Mouse (Mus musculus) liver, embryonic 12.5 days (tissue): ENCODE measurements at regions not wholly inside any gene's neighbourhood (a gene's known extent, or its start where the extent isn't known, plus 50 kb on each side); places are given as distances from the start of the nearest gene placed in this dataset.

Experiments
- ATAC-seq: fragments of 200-750 bp; cut with Nextera tagmentation; 2 replicates; pipeline ENCODE4 v1.8.0; 2017; ENCODE audit warnings: moderate number of reproducible peaks, mild to moderate bottlenecking, moderate library complexity
- H3K27ac ChIP-seq: fragments of 300-500 bp; sonication (generic); 2 replicates; pipeline ENCODE4 v1.5.1; 2016; ENCODE audit warnings: mild to moderate bottlenecking
- H3K27me3 ChIP-seq: fragments of 300-500 bp; sonication (generic); replicated peaks from 2 replicates; pipeline ENCODE4 v1.6.1; 2016; ENCODE audit warnings: mild to moderate bottlenecking, moderate library complexity
- H3K36me3 ChIP-seq: fragments of 300-500 bp; sonication (generic); 2 replicates; pipeline ENCODE4 v1.6.1; 2016; ENCODE audit warnings: mild to moderate bottlenecking, moderate library complexity
- H3K4me1 ChIP-seq: fragments of 300-500 bp; sonication (generic); 2 replicates; pipeline ENCODE4 v1.6.1; 2016
- H3K4me2 ChIP-seq: fragments of 300-500 bp; sonication (generic); 2 replicates; pipeline ENCODE4 v1.6.1; 2016; ENCODE audit warnings: mild to moderate bottlenecking, moderate library complexity
- H3K4me3 ChIP-seq: fragments of 300-500 bp; sonication (generic); 2 replicates; pipeline ENCODE4 v1.5.1; 2016; ENCODE audit warnings: mild to moderate bottlenecking, moderate library complexity
- H3K9ac ChIP-seq: fragments of 300-500 bp; sonication (generic); 2 replicates; pipeline ENCODE4 v1.6.1; 2016; ENCODE audit warnings: mild to moderate bottlenecking, moderate library complexity
- H3K9me3 ChIP-seq: fragments of 300-500 bp; sonication (generic); replicated peaks from 2 replicates; pipeline ENCODE4 v1.6.1; 2016; ENCODE audit warnings: mild to moderate bottlenecking, moderate library complexity
- WGBS: fragments of 180-500 bp; shearing (Covaris S2); methylation state at CpG from one replicate; pipeline ENCODE4 v1.1.7; 2016; ENCODE audit not compliant: insufficient replicate concordance; 5-methylcytosine and 5-hydroxymethylcytosine counted together

DNA sequence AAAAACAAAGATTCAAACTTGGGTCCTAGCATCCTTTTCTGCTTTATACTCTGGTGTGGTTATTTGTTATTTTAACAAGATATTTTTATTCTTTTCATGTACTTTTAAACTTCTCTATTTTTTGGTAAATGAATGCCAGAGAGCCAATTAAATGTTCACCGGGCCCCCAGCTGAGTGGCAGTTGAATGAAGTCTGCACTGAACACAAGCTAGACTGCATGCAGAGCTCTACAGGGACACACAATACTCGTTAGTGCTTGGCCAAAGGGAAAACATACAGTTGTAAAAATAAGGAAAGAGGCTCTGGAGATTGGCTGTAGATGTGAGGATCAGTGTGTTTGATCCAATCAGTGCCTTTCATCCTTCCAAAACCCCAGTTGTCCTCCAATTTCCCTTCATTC is 76.1 kb upstream of the C1qtnf7 start:
- 53% methylated on average over 2 of the region's 2 CpGs for WGBS
- no peak for ATAC-seq
- no peak overlapping the region for H3K27ac ChIP-seq
- H3K36me3 ChIP-seq = no peaks in the 10 kb centered on the region
- no peaks in the 10 kb centered on the region for H3K27me3 ChIP-seq
- no peak overlapping the region for H3K9ac ChIP-seq
- H3K4me2 ChIP-seq = no peak overlapping the region
- no peaks in the 10 kb centered on the region for H3K9me3 ChIP-seq
- no peak overlapping the region for H3K4me3 ChIP-seq
- no peaks in the 10 kb centered on the region for H3K4me1 ChIP-seq

GRCm38 (mm10) chr5:43441306-43441705 is 74.0 kb upstream of the C1qtnf7 start:
- 67% methylated on average over 3 of the region's 3 CpGs for WGBS
- ATAC-seq = no peak

GRCm38 (mm10) chr5:43444582-43445214 is 70.6 kb upstream of the C1qtnf7 start:
- WGBS = 52% methylated on average over 3 of the region's 3 CpGs
- H3K27me3 ChIP-seq = no peaks in the 10 kb centered on the region
- H3K4me2 ChIP-seq = no peak overlapping the region
- ATAC-seq = no peak
- H3K9ac ChIP-seq = no peak overlapping the region
- H3K36me3 ChIP-seq = no peaks in the 10 kb centered on the region
- no peak overlapping the region for H3K27ac ChIP-seq
- H3K4me1 ChIP-seq = no peaks in the 10 kb centered on the region
- no peak overlapping the region for H3K4me3 ChIP-seq
- H3K9me3 ChIP-seq = no peaks in the 10 kb centered on the region

More at GRCm38 (mm10) chr5:43441306-43441705, 74.0 kb upstream of the C1qtnf7 start:
- H3K9me3 ChIP-seq = no peaks in the 10 kb centered on the region
- no peaks in the 10 kb centered on the region for H3K4me1 ChIP-seq
- H3K27ac ChIP-seq = no peak overlapping the region
- H3K4me2 ChIP-seq = no peak overlapping the region
- H3K27me3 ChIP-seq = no peaks in the 10 kb centered on the region
- H3K9ac ChIP-seq = no peak overlapping the region
- no peaks in the 10 kb centered on the region for H3K36me3 ChIP-seq
- no peak overlapping the region for H3K4me3 ChIP-seq

- Histone ChIP-seq H3K4me2 (no peak overlapping the region), H3K9ac (no peak overlapping the region), H3K27me3 (no peaks in the 10 kb centered on the region), H3K36me3 (no peaks in the 10 kb centered on the region), H3K9me3 (no peaks in the 10 kb centered on the region), H3K27ac (no peak overlapping the region), H3K4me1 (no peaks in the 10 kb centered on the region), H3K4me3 (no peak overlapping the region)
- ATAC-seq = no peak
These were observed 69.7 kb upstream of the C1qtnf7 start for GRCm38 (mm10) chr5:43445620-43446019.

- ATAC-seq = no peak
- no peak overlapping the region for H3K4me2 ChIP-seq
These were observed 69.0 kb upstream of the C1qtnf7 start for GRCm38 (mm10) chr5:43446295-43446694.

GRCm38 (mm10) chr5:43456018-43456417 is 59.3 kb upstream of the C1qtnf7 start:
- WGBS = 48% methylated on average over 3 of the region's 3 CpGs
- Histone ChIP-seq H3K27ac (no peak overlapping the region), H3K9ac (no peak overlapping the region), H3K27me3 (no peaks in the 10 kb centered on the region), H3K4me1 (no peaks in the 10 kb centered on the region), H3K4me2 (no peak overlapping the region), H3K4me3 (no peak overlapping the region), H3K9me3 (no peaks in the 10 kb centered on the region), H3K36me3 (no peaks in the 10 kb centered on the region)
- no peak for ATAC-seq

More at GRCm38 (mm10) chr5:43446295-43446694, 69.0 kb upstream of the C1qtnf7 start:
- H3K27me3 ChIP-seq = no peaks in the 10 kb centered on the region
- H3K4me1 ChIP-seq = no peaks in the 10 kb centered on the region
- H3K27ac ChIP-seq = no peak overlapping the region
- H3K4me3 ChIP-seq = no peak overlapping the region
- no peaks in the 10 kb centered on the region for H3K36me3 ChIP-seq
- no peak overlapping the region for H3K9ac ChIP-seq
- H3K9me3 ChIP-seq = no peaks in the 10 kb centered on the region

GRCm38 (mm10) chr5:43457725-43458124 is 57.6 kb upstream of the C1qtnf7 start:
- H3K27me3 ChIP-seq = no peaks in the 10 kb centered on the region
- H3K27ac ChIP-seq = no peak overlapping the region
- no peaks in the 10 kb centered on the region for H3K9me3 ChIP-seq
- no peak overlapping the region for H3K4me2 ChIP-seq
- no peaks in the 10 kb centered on the region for H3K36me3 ChIP-seq
- H3K9ac ChIP-seq = no peak overlapping the region
- WGBS = 51% methylated on average over 7 of the region's 7 CpGs
- no peaks in the 10 kb centered on the region for H3K4me1 ChIP-seq
- H3K4me3 ChIP-seq = no peak overlapping the region
- ATAC-seq = no peak

GRCm38 (mm10) chr5:43461987-43462715 is 53.2 kb upstream of the C1qtnf7 start:
- Histone ChIP-seq H3K4me2 (no peak overlapping the region), H3K27me3 (no peaks in the 10 kb centered on the region), H3K9me3 (no peaks in the 10 kb centered on the region), H3K4me1 (no peaks in the 10 kb centered on the region), H3K27ac (no peak overlapping the region), H3K36me3 (no peaks in the 10 kb centered on the region), H3K4me3 (no peak overlapping the region), H3K9ac (no peak overlapping the region)
- ATAC-seq = no peak
- 68% methylated on average over 1 of the region's 1 CpGs for WGBS
